Mouse (Mus musculus) retina, postnatal 1 day (tissue): ENCODE results near the gene Crisp2.
"Not testable (repeated sequence)": the region's sequence is repeated elsewhere in the genome, so short reads cannot be mapped to it uniquely, and the experiment has no call there.

Experiments used
- DNase-seq: peaks from one replicate; pipeline ENCODE4 v3.0.0-alpha.2; 2012

Gene Crisp2

DNA sequence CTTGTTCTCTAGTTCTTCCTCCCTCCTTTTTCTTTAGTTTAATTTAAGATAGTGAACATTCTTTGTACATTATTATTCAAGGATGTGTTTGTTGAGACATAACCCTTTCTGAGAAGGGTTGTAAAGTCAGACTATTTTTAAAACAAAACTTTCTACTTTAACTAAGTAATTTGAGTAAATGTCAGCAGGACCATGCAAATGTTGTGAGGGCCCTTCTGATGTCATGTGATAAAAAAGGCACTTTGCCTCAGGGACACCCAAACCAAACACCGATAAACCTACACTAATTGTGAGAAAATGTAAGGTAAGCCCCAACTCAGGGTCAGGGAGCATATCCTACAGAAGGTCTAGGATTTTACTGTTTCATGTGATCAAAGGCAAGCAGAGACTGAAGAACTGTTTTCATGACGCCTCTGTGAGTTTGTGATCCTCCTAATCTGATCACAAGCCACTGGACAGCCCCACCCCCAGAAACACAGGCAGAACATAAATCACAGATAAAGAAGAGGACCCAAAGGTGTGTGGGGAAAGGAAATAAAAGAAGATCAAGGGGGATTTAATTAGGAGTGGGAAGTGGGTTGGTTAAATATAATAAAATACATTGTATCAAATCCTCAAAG is at the start of gene Crisp2:
Gene Crisp2 (minus strand): TSS at position 51 of the 620 bp plus-strand sequence.
- no peak for DNase-seq

- DNase-seq = no peak
Measured at GRCm38 (mm10) chr17:40855065-40855464, 48.3 kb upstream of the Crisp2 start.

- DNase-seq = peak; percentile 63
Measured at GRCm38 (mm10) chr17:40837308-40837707, 30.5 kb upstream of the Crisp2 start.

DNA sequence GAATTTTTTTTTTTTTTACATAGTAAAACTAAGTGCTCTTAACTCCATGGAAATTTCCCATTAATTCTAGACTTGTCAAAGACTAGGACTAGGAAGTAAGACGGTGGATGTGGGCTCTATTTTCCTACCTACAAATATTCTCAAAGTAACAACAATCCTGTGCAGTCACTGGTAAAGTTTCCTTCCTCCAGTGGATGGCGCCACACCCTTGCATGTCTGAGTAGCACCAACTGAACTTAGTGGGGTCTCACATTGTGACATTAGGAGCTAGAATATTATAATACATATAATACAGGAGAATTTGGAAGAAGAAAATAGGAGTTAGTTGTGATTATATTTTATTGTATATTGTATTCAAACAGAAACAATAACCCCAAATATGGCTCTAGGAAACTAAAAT is 25.1 kb upstream of the Crisp2 start:
- no peak for DNase-seq

DNA sequence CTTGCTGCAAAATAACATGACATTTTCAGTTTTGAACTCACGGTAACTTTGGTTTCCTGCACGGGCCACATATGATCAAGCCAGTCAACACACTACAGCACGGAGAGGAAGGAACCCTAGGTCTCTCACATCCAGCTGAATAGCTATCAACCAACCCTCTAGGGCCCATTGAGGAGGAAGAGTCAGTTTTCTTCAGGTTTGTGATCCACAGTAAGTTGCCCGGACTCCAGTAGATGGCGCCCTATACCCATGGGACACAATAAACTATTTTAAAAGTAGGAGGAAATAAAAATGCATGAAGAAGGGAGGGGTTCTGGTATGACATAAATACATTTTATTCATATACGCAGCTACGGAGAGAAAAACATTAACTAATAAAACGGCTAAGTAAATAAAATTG is 17.7 kb upstream of the Crisp2 start:
- DNase-seq = peak; percentile 64

GRCm38 (mm10) chr17:40823817-40824216 is 17.0 kb upstream of the Crisp2 start:
- DNase-seq = peak; percentile 5

- DNase-seq = no peak
Measured at GRCm38 (mm10) chr17:40821477-40821876, 14.7 kb upstream of the Crisp2 start.

- DNase-seq = no peak
Measured at GRCm38 (mm10) chr17:40817340-40817943, 10.6 kb upstream of the Crisp2 start.

DNA sequence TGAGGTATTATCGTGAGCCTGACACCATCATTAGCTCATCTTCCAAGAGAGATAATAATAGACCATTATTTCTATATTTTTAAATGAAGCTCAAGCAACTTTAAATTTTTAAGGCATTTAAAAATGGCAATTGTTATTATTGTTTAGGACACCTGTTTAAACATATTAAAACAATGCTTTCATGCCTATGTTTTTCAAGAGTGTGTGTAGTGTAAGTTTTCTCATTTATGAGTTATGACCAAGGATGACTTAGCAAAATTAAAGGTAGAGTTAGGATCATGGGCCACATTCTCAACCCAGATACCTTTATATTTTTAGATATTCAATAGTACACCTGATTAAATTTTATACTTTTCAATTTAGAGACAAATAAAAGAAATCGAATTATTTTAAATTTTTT is 5.5 kb upstream of the Crisp2 start:
- no peak for DNase-seq

- DNase-seq = no peak
Measured at GRCm38 (mm10) chr17:40811560-40811959, 4.8 kb upstream of the Crisp2 start.

DNA sequence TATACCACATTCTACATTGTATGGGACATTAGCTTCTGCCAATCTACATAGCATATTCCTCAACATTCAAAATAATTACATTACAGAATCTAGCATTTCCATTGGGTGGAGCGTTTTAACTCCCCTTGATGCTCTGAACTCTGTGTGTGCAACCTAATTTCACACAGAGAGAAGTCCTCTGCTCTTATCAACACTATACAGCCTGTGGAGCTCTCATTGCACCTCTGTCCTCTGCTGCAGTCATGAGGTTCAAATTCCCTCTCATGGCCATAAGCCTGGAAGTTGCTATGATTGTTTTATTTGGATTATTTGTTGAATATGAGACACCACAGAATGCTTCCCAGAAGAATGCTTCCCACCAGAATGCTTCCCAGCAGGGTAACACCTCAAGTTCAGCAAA is 4.1 kb upstream of the Crisp2 start, which contains the start of gene Rhag:
Gene Rhag (plus strand): TSS at position 193 of the 400 bp plus-strand sequence.
- no peak for DNase-seq

DNA sequence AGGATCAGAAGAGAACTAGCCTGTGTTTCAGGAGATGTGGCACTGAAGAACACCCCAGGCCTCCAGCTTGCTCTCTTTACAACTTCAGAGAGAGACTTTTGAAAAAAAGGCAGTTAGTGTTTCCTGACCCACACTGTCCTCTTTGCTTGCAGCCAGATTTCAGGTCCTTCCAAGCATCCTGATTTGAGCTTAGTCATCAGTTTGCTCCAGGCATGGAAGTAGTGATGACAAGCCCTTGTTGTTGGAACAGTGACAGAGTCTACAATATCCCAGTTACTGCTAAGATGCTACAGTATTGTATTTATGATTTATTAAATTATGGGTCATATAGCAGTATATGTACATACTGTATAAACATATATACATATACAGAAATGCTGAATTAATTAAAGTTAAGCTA is 1.3 kb upstream of the Crisp2 start:
- DNase-seq = no peak

DNA sequence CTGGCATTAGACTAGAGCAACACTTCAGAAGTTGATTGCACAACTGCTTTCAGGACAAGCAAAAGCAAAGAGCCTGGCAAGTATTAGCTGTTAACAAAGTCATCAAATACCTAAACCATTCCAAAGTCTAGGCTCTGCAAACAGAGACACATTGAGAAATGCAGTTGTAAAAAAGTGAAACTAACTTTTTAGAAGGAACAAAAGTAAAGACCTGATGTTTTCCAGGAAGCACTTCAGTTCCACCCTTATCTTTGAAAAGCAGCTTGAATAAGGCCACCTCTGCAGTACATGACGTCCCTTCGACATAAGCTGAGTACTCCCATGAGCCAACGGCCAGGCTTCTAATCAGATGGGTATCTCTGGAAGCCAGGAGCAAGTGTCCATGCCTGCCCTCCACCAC is 253 bp downstream of the Crisp2 start:
- DNase-seq = no peak

DNA sequence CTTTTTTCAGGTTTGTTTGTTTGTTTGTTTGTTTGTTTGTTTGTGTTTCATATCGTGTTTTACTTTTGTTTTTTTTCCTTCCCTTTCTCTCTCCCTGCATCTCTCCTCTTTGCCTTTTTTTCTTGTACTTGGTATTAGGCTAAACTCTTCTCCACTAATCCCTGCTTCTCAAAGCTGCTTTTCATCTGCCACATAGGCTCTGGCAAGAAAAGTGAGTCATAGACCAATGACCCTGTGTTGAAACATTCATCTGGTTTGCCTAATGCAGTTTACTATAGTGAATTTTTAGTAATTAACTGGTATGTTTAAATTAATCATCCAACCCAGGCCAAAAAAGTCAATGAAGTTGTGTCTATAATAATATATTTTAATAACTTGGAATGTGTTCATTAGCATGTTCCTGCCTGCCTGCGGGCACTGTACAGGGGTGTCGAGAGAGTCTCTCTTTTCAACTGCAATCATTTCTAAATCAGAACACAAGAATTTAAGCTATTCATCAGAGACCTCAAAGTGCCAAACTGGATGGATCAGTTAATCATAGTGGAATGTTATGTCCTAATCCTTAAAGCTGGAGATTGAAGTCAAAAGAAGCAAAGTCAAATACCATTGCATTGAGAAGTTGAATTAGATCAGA is 4.0 kb downstream of the Crisp2 start:
- DNase-seq = no peak

DNA sequence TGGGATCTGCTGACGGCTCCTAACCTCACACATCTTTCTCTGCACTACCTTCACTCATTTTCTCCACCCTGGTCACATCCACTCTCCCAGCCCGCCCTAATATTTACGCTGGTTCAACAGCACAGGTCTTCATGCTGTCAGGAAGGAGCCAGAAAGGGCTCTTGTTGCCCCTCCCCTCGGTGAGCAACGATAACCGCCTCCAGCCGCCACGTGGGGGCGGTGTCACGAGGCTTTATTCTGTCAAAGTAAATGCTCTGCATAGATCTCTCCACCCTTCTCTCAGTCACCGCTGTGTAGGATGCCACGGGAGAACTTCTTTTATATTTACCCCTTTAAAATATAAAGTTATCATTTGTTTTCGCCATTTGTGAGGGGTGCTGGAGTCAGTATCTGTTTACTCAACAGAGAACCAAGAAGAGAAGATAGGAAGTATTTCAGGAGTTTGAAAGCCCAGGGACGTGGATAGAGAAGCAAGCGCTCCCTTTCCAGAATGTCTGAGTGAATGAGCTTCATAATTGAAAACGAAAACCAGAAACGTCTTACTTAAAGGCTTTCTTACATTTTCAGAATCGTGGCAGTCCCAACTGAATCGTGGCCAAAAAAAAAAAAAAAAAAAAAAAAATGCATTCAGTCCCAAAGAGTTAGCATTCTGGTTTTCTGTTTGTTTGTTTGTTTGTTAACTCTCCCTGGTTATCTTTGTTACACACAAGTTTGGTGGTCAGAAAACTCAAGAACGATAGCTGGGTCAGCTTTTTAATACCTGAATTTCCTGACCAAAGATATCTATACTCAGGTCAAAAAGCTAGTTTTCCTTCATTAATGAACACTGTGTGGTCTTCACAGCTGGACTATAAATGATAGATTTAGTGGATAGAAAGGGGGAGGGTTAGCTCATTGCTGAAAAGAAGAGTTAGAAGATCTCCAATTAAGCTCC is 12.6 kb downstream of the Crisp2 start:
- peak; percentile 6 for DNase-seq

GRCm38 (mm10) chr17:40789877-40790276 is 16.9 kb downstream of the Crisp2 start:
- no peak for DNase-seq

DNA sequence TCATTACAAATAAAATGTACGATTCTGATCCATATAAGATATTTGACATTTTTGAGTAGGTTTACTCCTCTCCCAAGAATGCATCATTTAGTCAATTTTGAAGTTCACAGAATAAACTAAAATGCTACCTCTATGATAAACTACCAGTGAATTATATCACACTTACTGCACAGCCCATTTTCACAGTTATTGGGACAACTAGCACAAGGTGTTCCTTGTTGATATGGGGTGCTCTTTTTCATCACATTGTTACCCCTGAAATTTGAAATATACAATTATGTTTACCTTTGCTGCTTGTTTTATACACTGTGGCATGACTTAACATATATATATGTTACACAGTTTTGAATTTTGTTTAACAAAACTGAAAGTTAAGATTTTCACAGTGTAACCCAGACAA is 39.7 kb downstream of the Crisp2 start:
- no peak for DNase-seq

- no peak for DNase-seq
Measured at GRCm38 (mm10) chr17:40763662-40764061, 43.1 kb downstream of the Crisp2 start.

GRCm38 (mm10) chr17:40731724-40732123 is 75.1 kb downstream of the Crisp2 start:
- no peak for DNase-seq

DNA sequence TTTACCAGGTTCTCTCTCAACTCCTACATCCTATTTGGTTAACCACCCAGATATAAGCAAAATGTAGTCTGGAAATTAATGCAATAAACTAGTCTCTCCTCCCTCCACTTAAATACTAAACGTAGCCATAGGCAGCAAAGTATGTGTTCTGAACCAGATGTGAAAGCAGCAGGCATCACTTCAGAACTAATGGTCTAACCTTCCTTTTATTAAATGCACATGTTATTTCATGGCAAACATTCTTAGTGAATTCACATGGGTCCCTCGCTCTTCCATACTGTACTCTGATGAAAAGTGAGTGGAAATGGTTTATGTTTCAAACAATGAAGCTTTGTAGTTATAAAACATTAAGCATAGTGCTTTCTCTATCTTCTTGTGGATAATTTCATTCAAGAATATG is 75.5 kb downstream of the Crisp2 start:
- no peak for DNase-seq

DNA sequence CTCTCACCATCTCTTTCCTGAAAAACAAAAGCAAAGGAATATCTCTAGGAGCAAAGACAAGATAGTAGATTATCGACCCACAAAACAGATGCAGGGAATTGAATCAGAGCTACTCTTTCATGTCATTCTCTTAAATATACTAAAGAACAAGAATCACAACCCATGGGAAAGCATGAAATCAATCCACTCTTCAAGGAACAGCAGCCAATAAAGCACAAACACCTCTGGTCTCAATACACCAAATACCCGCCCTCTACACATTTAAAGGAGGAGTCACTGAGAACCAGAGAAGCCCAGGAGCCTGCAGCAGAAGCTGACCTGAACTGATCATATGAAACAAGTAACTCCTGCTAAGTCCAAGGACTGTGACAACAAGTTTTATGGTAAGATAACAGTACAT is 80.0 kb downstream of the Crisp2 start, which contains the start of gene Esp1:
Gene Esp1 (plus strand): TSS at position 301 of the 400 bp plus-strand sequence.
- no peak for DNase-seq

DNA sequence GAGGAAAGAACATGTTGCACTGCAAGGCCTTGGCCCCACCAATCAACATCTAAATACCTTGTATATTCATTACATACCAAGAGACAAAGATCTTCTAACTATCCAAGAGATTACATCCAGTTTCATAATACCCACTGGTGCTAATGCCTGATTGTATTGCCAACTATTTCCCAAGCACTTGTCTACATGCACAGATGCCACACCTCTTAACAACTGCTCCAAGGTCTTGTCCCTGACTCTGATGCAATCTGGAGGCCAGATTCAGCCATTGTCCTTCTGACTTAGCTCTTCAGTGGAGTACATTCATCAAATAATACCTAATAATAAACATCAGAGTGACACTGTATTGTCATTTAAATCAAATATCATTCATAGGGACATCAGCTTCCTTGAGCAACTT is 89.7 kb downstream of the Crisp2 start:
- DNase-seq = not testable (repeated sequence)

DNA sequence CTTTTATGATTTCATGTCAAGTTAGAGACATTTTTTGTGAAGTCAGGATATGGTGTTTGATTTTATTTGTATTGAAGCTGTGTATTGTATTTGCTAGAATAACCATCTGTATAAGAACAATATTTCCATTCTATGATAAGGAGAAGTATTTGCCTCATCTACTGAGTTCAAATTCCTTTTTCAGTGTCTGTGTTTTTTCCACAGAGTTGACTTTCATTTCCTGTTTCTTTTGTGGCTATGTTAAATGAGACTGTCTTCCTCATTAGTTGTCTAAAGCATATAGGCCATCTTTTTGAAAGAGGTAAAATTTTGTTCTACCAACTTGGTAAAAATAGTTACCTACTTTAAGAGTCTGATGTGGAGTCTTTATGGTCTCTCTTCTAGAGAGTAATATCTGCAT is 90.5 kb downstream of the Crisp2 start:
- DNase-seq = no peak
